Mouse (Mus musculus): ENCODE measurements at regions not wholly inside any gene's neighbourhood (a gene's known extent, or its start where the extent isn't known, plus 50 kb on each side); places are given as distances from the start of the nearest gene placed in this dataset.
"Not testable (repeated sequence)": the region's sequence is repeated elsewhere in the genome, so short reads cannot be mapped to it uniquely, and the experiment has no call there.

DNA sequence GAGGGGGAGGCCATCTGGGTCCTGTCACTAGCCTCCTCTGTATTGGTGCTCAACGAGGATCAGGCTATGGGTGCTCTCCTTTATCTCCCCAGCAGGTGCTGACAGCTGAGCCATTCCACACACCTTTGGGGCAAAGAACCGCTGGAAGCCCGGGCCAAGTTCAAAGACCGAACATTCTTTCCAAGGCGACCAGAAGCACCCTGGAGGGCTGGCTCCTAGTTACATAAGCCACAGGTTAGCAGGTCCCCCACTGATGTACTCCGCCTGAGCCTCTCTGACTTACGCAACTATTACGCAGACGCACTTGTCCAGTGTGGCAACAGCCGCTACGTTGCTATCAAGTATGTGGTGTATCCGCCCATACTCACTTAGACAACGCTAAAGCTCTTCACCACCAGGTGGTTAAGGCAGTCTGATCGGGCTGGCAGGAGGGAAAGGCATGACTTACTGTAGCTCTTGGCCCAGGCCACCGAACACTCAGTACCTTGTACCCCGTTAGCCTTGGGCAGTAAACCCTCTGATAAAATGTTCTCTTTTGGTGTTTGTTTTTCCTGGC, 69.2 kb downstream of the Gm33543 start:
- intact Hi-C loops (cut with DNase I), result loop anchor here (2.0 to 5.0 kb wide), 4 partner anchors 46 to 217 kb away; no protein-coding TSS in a partner anchor
- DNase-seq, result peak; percentile 49 to 54

GRCm38 (mm10) chr10:95772811-95773424, 69.8 kb downstream of the Gm33543 start:
- peak in 1 of 2 experiments; percentile 28 for DNase-seq
- intact Hi-C loops (cut with DNase I), result loop anchor here (2.0 to 5.0 kb wide), 4 partner anchors 46 to 216 kb away; no protein-coding TSS in a partner anchor

- intact Hi-C loops (cut with DNase I), result no loop called here
- no peak for DNase-seq
Measured at GRCm38 (mm10) chr10:95768974-95769373, 73.8 kb downstream of the Gm33543 start.

GRCm38 (mm10) chr10:95767526-95768161, 75.1 kb downstream of the Gm33543 start:
- DNase-seq, result no peak
- intact Hi-C loops (cut with DNase I), result no loop called here

- intact Hi-C loops (cut with DNase I), result no loop called here
- no peak for DNase-seq
Measured at GRCm38 (mm10) chr10:95764129-95764528, 78.6 kb downstream of the Gm33543 start.

- no peak for DNase-seq
- intact Hi-C loops (cut with DNase I), result no loop called here
Measured at GRCm38 (mm10) chr10:95762632-95763031, 80.1 kb downstream of the Gm33543 start.

DNA sequence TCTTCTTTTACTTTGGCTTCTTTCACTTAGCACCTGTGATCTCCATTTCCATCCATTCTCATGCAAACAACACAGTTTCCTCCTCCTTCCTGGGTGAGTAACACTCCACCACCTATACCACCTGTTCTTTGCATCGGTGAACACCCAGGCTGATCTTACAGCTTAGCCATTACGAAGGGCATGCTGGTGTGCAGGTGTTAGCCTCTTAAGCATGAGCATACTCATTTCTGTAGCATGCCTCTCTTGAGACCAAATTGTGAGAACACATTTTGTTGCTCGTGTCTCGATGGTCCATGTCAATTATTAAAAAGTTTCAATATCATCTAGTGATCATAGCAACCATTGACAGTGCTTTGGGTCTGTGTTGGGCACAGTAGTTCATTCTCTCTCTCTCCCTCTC, 80.8 kb downstream of the Gm33543 start:
- no peak for DNase-seq
- intact Hi-C loops (cut with DNase I), result no loop called here

GRCm38 (mm10) chr10:95760121-95760870, 82.4 kb downstream of the Gm33543 start:
- DNase-seq, result no peak
- intact Hi-C loops (cut with DNase I), result no loop called here

DNA sequence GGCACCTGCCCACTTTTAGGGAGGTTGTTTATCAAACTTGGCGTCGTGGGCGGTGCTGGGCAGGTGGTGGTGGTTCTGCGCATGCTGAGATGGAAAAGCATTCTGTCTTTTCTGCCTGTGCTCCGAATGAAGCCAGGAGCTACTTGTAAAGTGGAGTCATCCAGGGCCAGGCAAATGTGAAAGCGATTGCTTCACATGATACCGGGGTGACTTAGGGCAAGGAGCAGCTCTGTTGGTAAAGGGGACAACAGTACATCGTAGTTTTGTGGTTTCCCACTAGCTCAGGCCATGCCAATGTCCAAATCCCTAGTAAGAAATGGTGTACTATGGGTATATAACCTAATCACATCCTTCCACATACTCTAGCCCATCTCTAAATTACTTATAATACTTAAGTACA, 84.5 kb downstream of the Gm33543 start:
- intact Hi-C loops (cut with DNase I), result no loop called here

DNA sequence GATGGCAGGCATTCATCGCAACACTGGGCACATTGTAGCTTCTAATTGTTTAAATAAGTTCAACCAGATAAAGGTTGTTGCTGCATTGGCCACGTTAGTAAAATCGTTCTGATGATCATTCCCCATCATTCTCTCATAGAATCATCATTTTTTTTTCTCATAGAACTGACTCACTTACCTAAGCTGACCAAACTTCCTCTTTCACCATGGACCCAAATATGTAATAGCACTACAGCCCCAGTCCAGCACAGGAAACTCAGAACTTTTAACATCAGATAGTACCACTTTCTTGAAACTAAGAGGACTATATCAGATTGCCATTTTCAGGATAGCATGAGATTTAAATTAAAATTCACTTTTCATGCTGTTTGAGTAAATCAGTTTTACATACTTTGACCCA, 82.2 kb upstream of the Anapc15-ps start:
- intact Hi-C loops (cut with DNase I), result no loop called here
- DNase-seq, result no peak

More for the DNA sequence above, 84.5 kb downstream of the Gm33543 start:
- DNase-seq, result no peak

GRCm38 (mm10) chr10:95753396-95753905, 80.2 kb upstream of the Anapc15-ps start:
- intact Hi-C loops (cut with DNase I), result no loop called here
- no peak for DNase-seq

- DNase-seq, result no peak
- intact Hi-C loops (cut with DNase I), result no loop called here
Measured at GRCm38 (mm10) chr10:95748360-95748759, 75.1 kb upstream of the Anapc15-ps start.

DNA sequence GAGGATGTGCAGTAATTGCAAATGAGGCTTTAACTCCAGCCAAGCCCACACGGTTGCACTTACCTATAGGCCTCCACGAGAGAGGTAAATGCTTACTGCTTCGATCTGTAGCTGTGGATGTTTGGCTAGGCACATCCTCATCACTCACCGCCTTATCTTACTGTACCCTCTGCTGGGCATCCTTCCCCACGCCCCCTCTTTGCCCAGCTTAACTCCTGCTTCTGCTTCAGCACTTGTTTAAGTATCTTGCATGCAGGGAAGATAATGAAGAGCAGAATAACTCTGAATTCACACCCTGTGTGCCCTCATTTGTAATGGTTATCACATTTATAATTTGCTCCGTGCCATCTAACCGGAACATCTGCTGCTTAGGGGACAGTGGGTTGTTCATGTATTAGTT, 74.7 kb upstream of the Anapc15-ps start:
- DNase-seq, result no peak
- intact Hi-C loops (cut with DNase I), result no loop called here

DNA sequence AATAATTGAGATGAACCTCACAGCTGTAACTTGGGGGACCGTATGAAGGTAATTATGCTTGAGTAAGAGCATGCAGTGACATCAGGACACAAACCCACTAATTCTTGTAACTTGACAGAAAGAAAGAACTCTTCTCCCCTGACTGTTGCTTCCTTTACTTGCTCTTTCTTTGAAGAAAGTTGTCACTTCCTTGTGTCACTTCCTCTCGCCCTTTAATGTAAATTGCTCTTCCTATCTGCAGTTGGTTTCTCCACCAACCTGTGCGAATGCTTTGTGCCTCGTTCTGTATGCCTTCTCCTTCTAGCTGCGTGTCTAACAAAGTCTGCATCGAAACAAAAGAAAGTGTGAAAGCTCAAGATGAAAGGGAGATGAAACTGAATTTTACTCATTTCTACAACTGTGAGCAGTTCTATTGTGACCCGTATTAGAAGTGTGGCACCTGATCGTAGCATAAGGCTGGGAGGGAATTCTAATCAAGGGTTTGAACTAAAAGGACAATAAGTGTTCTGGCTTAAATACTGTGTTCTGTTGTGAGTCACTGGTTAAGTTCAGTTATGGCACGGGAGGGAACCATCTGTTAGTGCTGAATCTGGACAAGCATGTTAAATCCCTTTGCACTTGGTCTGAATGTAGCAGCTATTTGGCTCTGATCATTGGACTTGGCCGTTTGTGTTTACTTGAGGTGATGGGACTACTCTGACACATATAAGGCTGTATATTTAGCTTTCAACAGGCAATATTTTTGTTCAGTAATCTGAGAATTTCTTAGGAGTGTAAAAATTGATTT, 72.8 kb upstream of the Anapc15-ps start:
- no peak for DNase-seq
- intact Hi-C loops (cut with DNase I), result no loop called here

- intact Hi-C loops (cut with DNase I), result no loop called here
- no peak for DNase-seq
Measured at GRCm38 (mm10) chr10:95745254-95745653, 72.0 kb upstream of the Anapc15-ps start.

DNA sequence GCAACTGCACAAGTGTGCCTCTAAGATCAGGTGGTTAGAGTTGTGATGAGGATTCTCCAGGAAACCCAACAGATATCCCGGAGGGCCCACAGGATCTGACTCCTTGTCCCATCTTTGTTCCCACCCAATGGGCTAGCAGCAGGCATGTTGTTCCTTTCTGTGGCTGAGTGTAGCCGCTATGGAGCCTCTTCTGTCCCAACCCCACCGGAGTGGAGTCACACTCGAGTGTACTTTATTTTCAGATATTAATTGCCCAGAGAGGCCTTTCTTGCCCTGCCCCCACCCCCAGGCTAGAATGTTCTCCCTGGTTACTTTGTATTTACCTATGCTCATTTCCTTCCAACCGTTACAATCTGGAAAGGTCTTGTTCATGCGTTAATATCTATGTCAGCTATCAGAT, 70.4 kb upstream of the Anapc15-ps start:
- intact Hi-C loops (cut with DNase I), result no loop called here
- no peak for DNase-seq

DNA sequence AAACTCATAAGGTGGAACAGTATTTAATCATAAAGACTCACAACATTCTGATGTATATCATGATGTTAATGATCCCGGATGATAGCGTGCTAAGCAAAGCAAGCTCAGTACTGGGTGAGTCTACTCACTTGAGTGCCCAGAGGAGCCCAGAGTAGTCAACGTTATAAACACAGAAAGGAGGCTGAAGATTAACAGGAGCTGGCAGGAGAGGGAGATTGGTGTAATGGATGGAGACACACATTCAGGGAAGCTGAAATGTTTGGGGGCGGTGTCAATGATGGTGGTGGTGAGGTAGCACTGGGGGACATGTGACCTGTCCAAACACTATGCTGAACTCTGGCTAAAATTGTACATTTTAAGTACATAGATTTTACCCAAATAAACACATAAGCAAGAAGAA, 66.2 kb upstream of the Anapc15-ps start:
- intact Hi-C loops (cut with DNase I), result no loop called here

GRCm38 (mm10) chr10:95736743-95737142, 63.5 kb upstream of the Anapc15-ps start:
- intact Hi-C loops (cut with DNase I), result not testable (repeated sequence)

More for the DNA sequence above, 66.2 kb upstream of the Anapc15-ps start:
- no peak for DNase-seq

DNA sequence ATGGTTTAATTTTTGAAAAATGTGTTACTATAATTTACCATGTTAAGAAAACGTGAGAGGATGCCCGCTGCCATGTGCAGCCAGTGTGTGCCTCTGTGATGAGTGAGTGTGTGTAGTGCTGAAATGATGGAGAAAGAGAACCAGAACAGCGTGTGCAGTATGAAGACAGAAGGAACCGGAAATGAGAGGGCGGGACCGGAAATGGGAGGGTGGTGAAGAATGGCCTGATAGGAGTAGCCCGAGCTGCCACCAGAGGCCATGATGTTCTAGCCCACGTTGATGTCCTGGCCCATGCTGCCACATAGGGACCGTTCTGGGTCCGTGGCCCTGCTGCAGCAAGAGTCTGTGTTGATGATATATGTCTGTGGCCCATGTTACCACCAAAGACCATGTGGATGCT, 57.8 kb upstream of the Anapc15-ps start:
- intact Hi-C loops (cut with DNase I), result no loop called here
- no peak for DNase-seq

More at GRCm38 (mm10) chr10:95736743-95737142, 63.5 kb upstream of the Anapc15-ps start:
- not testable (repeated sequence) for DNase-seq

- no peak for DNase-seq
- intact Hi-C loops (cut with DNase I), result loop anchor here (5.0 kb wide), 1 partner anchor 42 kb away; no protein-coding TSS in a partner anchor
Measured at GRCm38 (mm10) chr10:95729890-95730289, 56.6 kb upstream of the Anapc15-ps start.

Data from heart, postnatal 36 days (tissue).